Mouse (Mus musculus): Measurements from ENCODE around the gene Slc6a16.

The Slc6a16 gene

GRCm38 (mm10) chr7:45315182-45315701 is 74.4 kb downstream of the Slc6a16 start:
- DNase-seq = no peak

- DNase-seq = no peak
These were observed 75.7 kb downstream of the Slc6a16 start for GRCm38 (mm10) chr7:45316536-45316935.

- DNase-seq = no peak
These were observed 81.4 kb downstream of the Slc6a16 start for GRCm38 (mm10) chr7:45322245-45322644.
